Mouse (Mus musculus) ES-E14 (cell line): ENCODE data around the gene Lonrf2.

Experiments used
- HCFC1 ChIP-seq: IDR thresholded peaks from 2 replicates; pipeline ENCODE4 v1.6.1; 2012; ENCODE audit warnings: low read length, inconsistent platforms, borderline replicate concordance; ENCODE audit not compliant: insufficient read depth
- MAFK ChIP-seq: IDR thresholded peaks from 2 replicates; pipeline ENCODE4 v1.6.1; 2014; ENCODE audit warnings: mild to moderate bottlenecking, low read depth, low read length, inconsistent platforms; ENCODE audit not compliant: insufficient read depth
- ZC3H11A ChIP-seq: IDR thresholded peaks from 2 replicates; pipeline ENCODE4 v1.6.1; 2012; ENCODE audit warnings: low read depth, mild to moderate bottlenecking, inconsistent platforms, low read length, borderline replicate concordance
- ZNF384 ChIP-seq: IDR thresholded peaks from 2 replicates; pipeline ENCODE4 v1.6.1; 2012; ENCODE audit warnings: low read depth, low read length, inconsistent platforms

DNA sequence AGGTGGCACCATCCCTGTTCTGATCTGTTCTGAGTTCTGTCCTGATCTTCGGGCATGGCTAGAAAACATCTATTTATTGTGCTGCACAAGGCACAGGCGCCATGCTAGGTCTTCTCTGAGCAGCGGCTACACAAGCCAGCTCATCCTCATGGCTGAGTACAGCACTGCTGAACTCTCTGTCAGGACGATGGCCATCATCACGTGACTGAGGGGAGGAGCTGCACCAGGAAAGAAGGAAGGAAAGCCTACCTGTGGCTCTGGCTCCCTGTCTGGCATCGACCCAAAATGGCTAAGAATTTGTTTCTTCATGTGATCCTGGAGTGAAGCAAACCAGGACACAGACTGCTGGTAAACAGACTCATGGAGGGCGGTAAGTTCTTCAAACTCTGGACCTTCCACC lies 36.1 kb downstream of the Lonrf2 start:
- TF ChIP-seq ZC3H11A: no peak
- no peak for TF ChIP-seq ZNF384
- TF ChIP-seq HCFC1: no peak
- no peak for TF ChIP-seq MAFK
